Mouse (Mus musculus) megakaryocyte, adult 5-6 weeks (primary cell): ENCODE measurements at regions not wholly inside any gene's neighbourhood (a gene's known extent, or its start where the extent isn't known, plus 50 kb on each side); places are given as distances from the start of the nearest gene placed in this dataset.

Experiments used
- ATAC-seq: 2 replicates; pipeline ENCODE4 v1.8.0; 2016; ENCODE audit warnings: mild to moderate bottlenecking, inconsistent platforms; ENCODE audit not compliant: poor library complexity, severe bottlenecking

DNA sequence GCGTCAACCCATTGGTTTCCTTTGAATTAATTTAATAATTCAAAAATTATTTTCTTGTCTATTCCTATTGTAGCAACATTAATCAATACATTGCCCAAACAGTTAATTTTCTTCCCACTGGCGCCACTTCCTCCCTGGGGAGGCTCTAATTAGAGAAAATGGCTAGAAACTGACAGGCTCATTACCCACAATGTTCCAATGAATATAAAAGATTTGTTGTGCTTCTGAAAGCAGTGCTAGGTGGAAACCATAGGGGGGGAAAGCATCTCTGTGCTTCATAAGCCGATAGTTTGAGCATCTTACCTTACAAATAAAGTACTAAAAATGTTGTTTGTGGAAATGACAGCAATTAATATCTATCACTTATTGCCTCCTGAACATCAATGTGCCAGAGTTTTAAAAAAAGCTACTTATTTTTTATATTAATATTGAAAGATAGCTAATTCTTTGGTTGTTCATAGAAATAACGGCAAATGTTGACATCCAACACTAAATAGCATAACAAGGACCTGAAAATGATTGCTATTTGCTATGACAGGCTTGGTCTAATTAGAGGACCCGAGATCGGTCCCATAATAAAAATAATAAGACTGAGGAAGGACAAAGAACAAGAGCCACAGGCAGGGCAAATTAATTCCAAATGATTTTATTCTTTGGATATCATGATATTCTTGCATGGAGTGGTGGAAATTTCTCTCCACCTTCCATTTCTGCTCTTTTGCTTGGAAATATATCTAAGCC lies 259.0 kb upstream of the Gm5415 start:
- ATAC-seq = no peak

DNA sequence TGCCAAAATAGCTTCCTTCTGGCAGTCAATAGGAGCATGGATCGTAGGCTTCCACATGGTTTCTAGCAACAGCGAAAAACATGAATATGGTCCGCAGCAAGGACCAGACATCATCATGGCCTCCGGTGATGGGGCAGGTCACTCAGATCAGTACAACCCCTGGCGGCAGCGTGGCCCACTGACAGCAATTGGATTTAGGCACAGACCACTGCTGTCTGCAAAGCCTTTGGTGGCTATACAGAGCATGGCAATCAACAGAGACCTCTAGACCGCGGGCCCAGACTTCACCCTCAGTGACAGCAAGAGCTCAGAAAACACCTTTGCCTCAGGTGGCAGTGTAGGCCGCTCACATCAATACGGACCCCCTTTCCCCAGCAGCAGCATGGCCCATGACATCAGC lies 225.1 kb upstream of the Gm5415 start:
- no peak for ATAC-seq

DNA sequence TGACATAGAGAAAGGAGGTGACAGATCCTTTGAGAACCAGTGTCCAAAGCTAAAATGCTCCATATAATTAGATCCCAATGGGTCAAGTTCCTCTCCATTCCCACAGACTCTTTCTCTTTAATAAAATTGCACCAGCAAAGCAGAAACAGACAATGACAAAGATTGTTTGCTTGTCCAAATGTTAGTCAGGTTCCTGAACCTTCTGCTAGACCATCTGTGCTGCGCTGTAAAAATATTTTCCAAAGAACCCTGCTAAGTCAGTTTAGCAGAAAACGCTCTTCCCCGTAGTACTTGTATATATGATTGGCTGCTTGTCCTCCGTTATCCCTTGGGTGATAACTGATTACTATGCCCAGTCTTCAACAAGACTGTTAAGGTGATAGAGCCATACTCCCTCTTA lies 221.0 kb upstream of the Gm5415 start:
- no peak for ATAC-seq

DNA sequence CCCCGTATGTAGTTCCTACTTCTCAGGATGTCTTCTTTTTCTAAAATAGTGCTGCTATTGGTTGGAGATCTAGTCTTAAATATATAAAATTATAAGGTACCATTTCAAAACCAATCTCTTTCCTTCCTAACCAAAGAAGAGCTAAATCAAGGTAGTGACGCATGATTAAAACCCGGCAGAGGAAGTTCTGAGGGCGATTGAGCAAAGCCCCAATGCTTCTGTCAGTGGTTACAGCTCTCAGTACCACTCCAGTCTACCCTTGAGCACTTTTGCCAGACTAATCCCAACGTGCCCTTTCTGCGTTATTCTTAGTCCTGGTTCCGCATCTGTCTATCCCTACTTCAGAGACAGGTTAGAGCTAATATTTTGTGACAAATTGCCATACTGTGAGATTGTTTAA lies 201.1 kb upstream of the Gm5415 start:
- 0 out of 2 replicates have a peak, but pooled peaks have one; percentile 35 for ATAC-seq

DNA sequence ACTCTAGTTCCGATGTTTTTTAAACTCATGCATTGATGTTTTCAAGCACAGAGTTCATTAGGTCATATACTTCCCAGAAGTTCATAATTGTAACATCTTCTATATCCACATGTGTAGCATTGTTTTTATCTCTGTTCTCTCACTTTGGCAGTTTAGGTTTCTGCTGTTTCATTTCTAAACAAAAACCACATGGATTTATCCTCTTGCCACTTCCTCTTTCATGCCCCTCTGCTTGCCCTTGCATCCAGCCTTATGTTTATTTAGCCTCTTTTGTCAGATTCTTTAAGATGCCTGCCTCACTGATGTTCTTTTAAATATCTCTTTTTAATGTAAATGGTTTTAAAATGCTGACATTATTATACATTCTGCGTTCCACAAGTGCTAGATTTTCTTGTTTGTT lies 199.2 kb upstream of the Gm5415 start:
- ATAC-seq = peak; percentile 67
